Mouse (Mus musculus) MEL (cell line): ENCODE data around the gene Lamp1. TPM values are rescaled to one million over a fixed set of nuclear protein-coding genes. Genes with fewer than 3 reads are reported as not detected.
A peak's percentile ranks its signal among the peaks of the same experiment; 100 is the strongest.
"Not testable (repeated sequence)": the region's sequence is repeated elsewhere in the genome, so short reads cannot be mapped to it uniquely, and the experiment has no call there.

Source experiments
- DNase-seq: peaks from one replicate; pipeline ENCODE4 v3.0.0; 2011; ENCODE audit warnings: low read depth, low spot score
- H3K27ac ChIP-seq: 2 replicates; pipeline ENCODE4 v1.5.1; 2012; ENCODE audit warnings: low read depth, mild to moderate bottlenecking, control low read depth, low read length, moderate library complexity; ENCODE audit not compliant: control insufficient read depth
- H3K27me3 ChIP-seq, 2 experiments: fragments of 150-350 bp in 1 of 2; sonication (generic) in 1 of 2; 2 replicates each; pipeline ENCODE4 v1.6.1; 2012; ENCODE audit warnings: low read length in 2 of 2, mild to moderate bottlenecking in 2 of 2, improper control_type of control experiment in 1 of 2, moderate library complexity in 1 of 2; ENCODE audit not compliant: insufficient read depth in 2 of 2, control insufficient read depth in 1 of 2
- H3K36me3 ChIP-seq, 2 experiments: 2 replicates each; pipeline ENCODE4 v1.6.1; 2012 to 2014; ENCODE audit warnings: low read length in 2 of 2, improper control_type of control experiment in 1 of 2, inconsistent platforms in 1 of 2, mild to moderate bottlenecking in 1 of 2; ENCODE audit not compliant: insufficient read depth in 2 of 2, control insufficient read depth in 1 of 2
- H3K4me1 ChIP-seq, 2 experiments: fragments of 150-350 bp in 1 of 2; sonication (generic) in 1 of 2; 2 replicates each; pipeline ENCODE4 v1.6.1; 2012; ENCODE audit warnings: low read length in 2 of 2, improper control_type of control experiment in 1 of 2, mild to moderate bottlenecking in 1 of 2; ENCODE audit not compliant: insufficient read depth in 2 of 2, control insufficient read depth in 1 of 2
- H3K4me3 ChIP-seq, 2 experiments: fragments of 150-350 bp in 1 of 2; sonication (generic) in 1 of 2; 2 replicates each; pipeline ENCODE4 v1.5.1; 2012; ENCODE audit warnings: low read depth in 2 of 2, low read length in 2 of 2, mild to moderate bottlenecking in 2 of 2, moderate library complexity in 2 of 2, control low read depth in 1 of 2, improper control_type of control experiment in 1 of 2; ENCODE audit not compliant: control insufficient read depth in 1 of 2, insufficient read depth in 1 of 2
- H3K79me2 ChIP-seq: 2 replicates; pipeline ENCODE4 v1.6.1; 2012; ENCODE audit warnings: mild to moderate bottlenecking, low read length, moderate library complexity; ENCODE audit not compliant: control insufficient read depth, poor library complexity, insufficient read depth
- H3K9ac ChIP-seq: 2 replicates; pipeline ENCODE4 v1.6.1; 2012; ENCODE audit warnings: low read depth, mild to moderate bottlenecking, control low read depth, low read length, moderate library complexity; ENCODE audit not compliant: control insufficient read depth, poor library complexity, severe bottlenecking
- H3K9me3 ChIP-seq: fragments of 150-350 bp; sonication (generic); replicated peaks from 2 replicates; pipeline ENCODE4 v1.6.1; 2012; ENCODE audit warnings: mild to moderate bottlenecking, low read length, improper control_type of control experiment, moderate library complexity; ENCODE audit not compliant: insufficient read depth
- BHLHE40 ChIP-seq: IDR thresholded peaks from 2 replicates; pipeline ENCODE4 v1.6.1; 2012; ENCODE audit warnings: low read depth, mild to moderate bottlenecking, inconsistent platforms, low read length, improper control_type of control experiment, borderline replicate concordance
- CTCF ChIP-seq, 3 experiments: IDR thresholded peaks in 2 of 3; conservative IDR thresholded peaks in 1 of 3; 2 replicates each; pipeline ENCODE4 v1.5.1; 2011 to 2012; ENCODE audit warnings: low read length in 3 of 3, low read depth in 2 of 3, mild to moderate bottlenecking in 2 of 3, improper control_type of control experiment in 1 of 3, inconsistent platforms in 1 of 3, mixed read lengths in 1 of 3, moderate library complexity in 1 of 3; ENCODE audit not compliant: control insufficient read depth in 1 of 3, insufficient read depth in 1 of 3, poor library complexity in 1 of 3, severe bottlenecking in 1 of 3
- ELF1 ChIP-seq: IDR thresholded peaks from 2 replicates; pipeline ENCODE4 v1.6.1; 2014; ENCODE audit warnings: low read depth, mild to moderate bottlenecking, inconsistent platforms, low read length, improper control_type of control experiment, moderate library complexity
- HCFC1 ChIP-seq: IDR thresholded peaks from 2 replicates; pipeline ENCODE4 v1.6.1; 2012; ENCODE audit warnings: low read depth, mild to moderate bottlenecking, inconsistent platforms, low read length, improper control_type of control experiment, moderate library complexity
- MAFK ChIP-seq: IDR thresholded peaks from 2 replicates; pipeline ENCODE4 v1.6.1; 2011; ENCODE audit warnings: low read depth, mild to moderate bottlenecking, low read length, improper control_type of control experiment, borderline replicate concordance
- MAX ChIP-seq: IDR thresholded peaks from 2 replicates; pipeline ENCODE4 v1.6.1; 2011; ENCODE audit warnings: low read length, improper control_type of control experiment
- POLR2AphosphoS5 ChIP-seq: IDR thresholded peaks from 2 replicates; pipeline ENCODE4 v1.6.1; 2012; ENCODE audit warnings: low read depth, borderline replicate concordance, mild to moderate bottlenecking, inconsistent platforms, low read length, moderate library complexity, mixed read lengths
- RAD21 ChIP-seq: IDR thresholded peaks from 2 replicates; pipeline ENCODE4 v1.6.1; 2011; ENCODE audit warnings: mild to moderate bottlenecking, low read depth, low read length, improper control_type of control experiment
- SIN3A ChIP-seq: IDR thresholded peaks from 2 replicates; pipeline ENCODE4 v1.6.1; 2012; ENCODE audit warnings: low read length, improper control_type of control experiment, inconsistent platforms
- SMC3 ChIP-seq: IDR thresholded peaks from 2 replicates; pipeline ENCODE4 v1.6.1; 2011; ENCODE audit warnings: low read depth, low read length, improper control_type of control experiment
- UBTF ChIP-seq: IDR thresholded peaks from 2 replicates; pipeline ENCODE4 v1.6.1; 2012; ENCODE audit warnings: low read depth, mild to moderate bottlenecking, inconsistent platforms, low read length, improper control_type of control experiment, moderate library complexity, borderline replicate concordance; ENCODE audit not compliant: insufficient read depth
- USF1 ChIP-seq: IDR thresholded peaks from 2 replicates; pipeline ENCODE4 v1.6.1; 2014; ENCODE audit warnings: low read depth, mild to moderate bottlenecking, inconsistent platforms, low read length, improper control_type of control experiment, moderate library complexity
- USF2 ChIP-seq, 2 experiments: IDR thresholded peaks; 2 replicates each; pipeline ENCODE4 v1.6.1; 2011 to 2012; ENCODE audit warnings: improper control_type of control experiment in 2 of 2, low read length in 2 of 2, borderline replicate concordance in 1 of 2, inconsistent platforms in 1 of 2, low read depth in 1 of 2, mild to moderate bottlenecking in 1 of 2; ENCODE audit not compliant: insufficient read depth in 1 of 2
- ZC3H11A ChIP-seq: IDR thresholded peaks from 2 replicates; pipeline ENCODE4 v1.6.1; 2012; ENCODE audit warnings: low read depth, mild to moderate bottlenecking, inconsistent platforms, low read length, improper control_type of control experiment
- ZNF384 ChIP-seq: IDR thresholded peaks from 2 replicates; pipeline ENCODE4 v1.6.1; 2012; ENCODE audit warnings: low read depth, mild to moderate bottlenecking, inconsistent platforms, low read length, improper control_type of control experiment
- polyA plus RNA-seq, 2 experiments: library from polyadenylated mRNA; stranded (reverse) in 1 of 2; unstranded in 1 of 2; fragments of >175 nt in 1 of 2; fragments of >200 nt in 1 of 2; gene quantifications; 2 replicates each; pipeline versions ENCODE4 v1.2.1 to v1.2.4; 2012; ENCODE audit warnings: low replicate concordance in 2 of 2, low read depth in 1 of 2; ENCODE audit not compliant: insufficient read length in 2 of 2, insufficient read depth in 1 of 2, missing spikeins in 1 of 2
- total RNA-seq: library from RNA; depleted of rRNA; stranded (reverse); fragments of 300-350 nt; gene quantifications from 2 replicates; pipeline ENCODE4 v1.2.3, GENCODE M21; 2012

Lamp1 gene
- total and polyA plus RNA-seq, 3 experiments: 109 to 233 (median 191) TPM

GRCm38 (mm10) chr8:13132220-13132619, 26.7 kb upstream of the Lamp1 start:
- H3K9me3 ChIP-seq, H3K4me1 ChIP-seq, H3K79me2 ChIP-seq, H3K4me3 ChIP-seq, H3K27me3 ChIP-seq, H3K27ac ChIP-seq, H3K9ac ChIP-seq: not testable (repeated sequence)
- peak; percentile 39; the same call in 1 of the 2 replicates for TF ChIP-seq ZC3H11A
- TF ChIP-seq RAD21: peak; percentile 42
- TF ChIP-seq SMC3: peak; percentile 64
- peak; percentile 60 to 67 (median 65) for TF ChIP-seq CTCF (IDR thresholded peaks at IDR 0.05 in 2 of 3, conservative IDR thresholded peaks at IDR 0.05 in 1 of 3; ENCODE audit: control insufficient read depth in 1 of 3, insufficient read depth in 1 of 3, low read depth in 2 of 3, low read length in 3 of 3, poor library complexity in 1 of 3, severe bottlenecking in 1 of 3)
- H3K36me3 ChIP-seq: peaks cover 0 to 49% of the 10 kb centered on the region in 2 experiments; a peak in 2 of 4 replicates
- peak; percentile 86 for DNase-seq

GRCm38 (mm10) chr8:13139641-13140182, 19.2 kb upstream of the Lamp1 start:
- H3K27me3 ChIP-seq: no peaks in the 10 kb centered on the region
- H3K4me3 ChIP-seq: no peak overlapping the region
- no peaks in the 10 kb centered on the region for H3K4me1 ChIP-seq
- no peak overlapping the region for H3K27ac ChIP-seq
- DNase-seq: no peak
- no peaks in the 10 kb centered on the region for H3K9me3 ChIP-seq
- H3K9ac ChIP-seq: no peak overlapping the region
- TF ChIP-seq UBTF: no peak
- no peak for TF ChIP-seq BHLHE40
- no peak for TF ChIP-seq USF1
- no peak for TF ChIP-seq MAX
- TF ChIP-seq SIN3A: no peak
- TF ChIP-seq HCFC1: no peak
- TF ChIP-seq MAFK: no peak
- TF ChIP-seq USF2 (IDR thresholded peaks at IDR 0.05; ENCODE audit: borderline replicate concordance in 1 of 2, insufficient read depth in 1 of 2, low read depth in 1 of 2, low read length in 2 of 2): no peak
- TF ChIP-seq ELF1: no peak
- TF ChIP-seq POLR2AphosphoS5: no peak
- TF ChIP-seq ZNF384: no peak
- TF ChIP-seq, all 39 proteins: peak for 0
- no peaks in the 10 kb centered on the region for H3K79me2 ChIP-seq
- peaks cover 0 to 37% of the 10 kb centered on the region in 2 experiments; a peak in 2 of 4 replicates for H3K36me3 ChIP-seq
